Mouse (Mus musculus) lung, postnatal 0 days (tissue): ENCODE measurements around the gene Lrrn2. TPM values are rescaled to one million over a fixed set of nuclear protein-coding genes. Genes with fewer than 3 reads are reported as not detected.

ENCODE experiments used
- ATAC-seq: fragments of 200-750 bp; cut with Nextera tagmentation; 2 replicates; pipeline ENCODE4 v1.8.0; 2017; ENCODE audit warnings: moderate library complexity
- DNase-seq: peaks from one replicate; pipeline ENCODE4 v3.0.0-alpha.2; 2016; ENCODE audit warnings: low spot score
- H3K27ac ChIP-seq: fragments of 300-500 bp; sonication (generic); 2 replicates; pipeline ENCODE4 v1.5.1; 2014; ENCODE audit warnings: antibody characterized with exemption, mild to moderate bottlenecking, low read length, mixed read lengths
- H3K27me3 ChIP-seq: fragments of 300-500 bp; sonication (generic); replicated peaks from 2 replicates; pipeline ENCODE4 v1.6.1; 2014; ENCODE audit warnings: low read length, mixed read lengths; ENCODE audit not compliant: insufficient read depth
- H3K36me3 ChIP-seq: fragments of 300-500 bp; sonication (generic); 2 replicates; pipeline ENCODE4 v1.6.1; 2014; ENCODE audit warnings: low read length, mixed read lengths; ENCODE audit not compliant: insufficient read depth
- H3K4me1 ChIP-seq: fragments of 300-500 bp; sonication (generic); 2 replicates; pipeline ENCODE4 v1.6.1; 2014; ENCODE audit warnings: antibody characterized with exemption, low read depth, low read length, mixed read lengths; ENCODE audit not compliant: insufficient read depth
- H3K4me2 ChIP-seq: fragments of 300-500 bp; sonication (generic); replicated peaks from 2 replicates; pipeline ENCODE4 v1.6.1; 2014; ENCODE audit warnings: low read depth, mild to moderate bottlenecking, low read length, moderate library complexity, mixed read lengths
- H3K4me3 ChIP-seq: fragments of 300-500 bp; sonication (generic); 2 replicates; pipeline ENCODE4 v1.5.1; 2014; ENCODE audit warnings: low read depth, low read length
- H3K9ac ChIP-seq: fragments of 300-500 bp; sonication (generic); replicated peaks from 2 replicates; pipeline ENCODE4 v1.6.1; 2014; ENCODE audit warnings: low read depth, mild to moderate bottlenecking
- H3K9me3 ChIP-seq: fragments of 300-500 bp; sonication (generic); 2 replicates; pipeline ENCODE4 v1.6.1; 2016; ENCODE audit warnings: low read length, mixed read lengths
- CTCF ChIP-seq: IDR thresholded peaks from 2 replicates; pipeline ENCODE4 v1.5.1; 2016; ENCODE audit warnings: antibody characterized with exemption, mild to moderate bottlenecking
- EP300 ChIP-seq: IDR thresholded peaks from 2 replicates; pipeline ENCODE4 v1.6.1; 2016; ENCODE audit warnings: antibody characterized with exemption, mild to moderate bottlenecking, control low read depth
- WGBS: fragments of 180-500 bp; shearing (Covaris S2); extraction: QIAGEN DNeasy Blood & Tissue Kit; methylation state at CpG from one replicate; pipeline ENCODE4 v1.1.7; 2014; 5-methylcytosine and 5-hydroxymethylcytosine counted together
- polyA plus RNA-seq: library from polyadenylated mRNA; unstranded; fragments of >200 nt; fragmentation: Nextera tagmentation; extraction: Ambion mirVana; gene quantifications from 2 replicates; pipeline ENCODE4 v1.2.1, GENCODE M21; 2015

Lrrn2 gene
- polyA plus RNA-seq, 1 experiment from 2014 or later: 0.63 TPM

DNA sequence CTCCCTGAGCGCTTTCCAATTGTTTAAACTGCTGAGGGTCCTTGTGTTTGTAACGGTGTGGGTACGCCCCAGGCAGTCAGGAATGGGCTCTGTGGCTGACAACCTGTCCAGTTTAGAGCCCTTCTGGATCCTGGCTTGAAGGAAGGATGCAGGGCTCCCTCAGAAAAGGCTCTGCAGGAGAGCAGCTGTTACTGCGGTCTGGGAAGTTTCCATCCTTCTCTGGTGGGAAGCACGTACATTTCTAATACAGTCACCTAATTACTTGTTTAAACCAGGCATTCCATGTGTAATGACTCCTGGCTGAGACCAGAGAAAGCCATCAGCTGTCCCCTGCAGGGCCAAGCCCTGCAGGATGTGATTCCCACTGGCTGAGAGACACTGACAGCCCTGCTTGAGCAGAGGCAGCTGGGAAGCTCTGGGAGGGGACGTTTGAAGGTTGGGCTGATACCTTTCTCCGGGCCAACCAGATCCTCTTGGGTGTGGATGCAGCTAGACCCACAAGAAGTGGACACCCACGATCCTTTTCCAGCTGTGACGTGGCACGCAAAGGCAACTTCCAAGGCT is 38.1 kb downstream of the Lrrn2 start:
- ATAC-seq: peak; percentile 69; the same call in 1 of the 2 replicates
- no peaks in the 10 kb centered on the region for H3K27me3 ChIP-seq

DNA sequence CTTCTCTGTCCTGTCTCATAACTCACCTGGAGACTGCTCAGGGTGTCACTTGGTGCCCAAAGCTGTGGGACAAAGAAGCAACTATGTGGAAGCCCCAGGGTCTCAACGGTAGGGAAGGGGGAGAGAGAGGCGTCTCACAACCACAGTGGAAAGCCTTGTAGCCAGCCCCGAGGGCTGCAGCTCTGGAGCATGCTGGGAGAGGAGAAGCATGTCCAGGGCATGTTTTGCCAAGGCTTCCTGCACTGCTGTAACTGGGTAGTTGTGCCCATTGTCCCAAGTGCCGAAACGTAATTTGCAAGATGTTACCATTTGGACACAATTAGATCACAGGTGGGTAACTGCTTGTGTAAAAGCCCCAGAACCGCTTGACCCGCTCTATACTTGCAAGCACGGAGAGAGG is 39.2 kb downstream of the Lrrn2 start:
- ATAC-seq (no peak), DNase-seq (no peak)
- Histone ChIP-seq H3K9me3 (no peaks in the 10 kb centered on the region), H3K9ac (no peak overlapping the region), H3K27me3 (no peaks in the 10 kb centered on the region), H3K4me3 (no peak overlapping the region), H3K36me3 (no peaks in the 10 kb centered on the region), H3K27ac (no peak overlapping the region), H3K4me1 (no peaks in the 10 kb centered on the region), H3K4me2 (no peak overlapping the region)
- WGBS: 91% methylated on average over 8 of the region's 8 CpGs
- TF ChIP-seq EP300 (no peak), CTCF (no peak)

More for the DNA sequence above, 38.1 kb downstream of the Lrrn2 start:
- WGBS: 15% methylated on average over 10 of the region's 10 CpGs
- Histone ChIP-seq H3K4me2 (no peak overlapping the region), H3K36me3 (no peaks in the 10 kb centered on the region), H3K9ac (no peak overlapping the region), H3K9me3 (no peaks in the 10 kb centered on the region), H3K4me1 (no peaks in the 10 kb centered on the region), H3K27ac (no peak overlapping the region), H3K4me3 (no peak overlapping the region)
- TF ChIP-seq EP300 (no peak), CTCF (no peak)
- peak; percentile 23 for DNase-seq

DNA sequence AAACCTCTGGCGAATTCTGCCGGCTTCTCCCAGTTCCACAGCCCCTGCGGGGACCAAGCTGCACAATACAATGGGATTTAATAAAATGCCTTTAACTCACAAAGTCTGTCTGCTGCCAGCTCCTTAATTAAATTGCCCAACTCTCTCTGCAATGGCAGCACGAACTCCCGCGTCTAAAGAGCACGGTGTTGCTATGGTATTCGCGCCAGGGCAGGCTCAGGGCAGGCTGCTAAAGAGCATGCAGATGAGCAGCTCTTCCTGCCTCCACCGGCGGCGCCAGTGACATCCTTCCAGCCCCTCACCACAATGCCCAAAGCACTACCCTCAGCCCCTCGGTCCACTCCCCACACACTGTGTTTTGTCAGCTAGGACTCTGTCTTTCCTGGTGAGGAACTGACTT is 41.0 kb downstream of the Lrrn2 start:
- peak; percentile 9 for DNase-seq
- Histone ChIP-seq H3K4me3 (no peak overlapping the region), H3K27me3 (no peaks in the 10 kb centered on the region), H3K9ac (no peak overlapping the region), H3K9me3 (no peaks in the 10 kb centered on the region), H3K36me3 (no peaks in the 10 kb centered on the region), H3K27ac (no peak overlapping the region), H3K4me2 (no peak overlapping the region), H3K4me1 (no peaks in the 10 kb centered on the region)
- ATAC-seq: no peak
- WGBS: 13% methylated on average over 13 of the region's 13 CpGs
- TF ChIP-seq EP300 (no peak), CTCF (no peak)

DNA sequence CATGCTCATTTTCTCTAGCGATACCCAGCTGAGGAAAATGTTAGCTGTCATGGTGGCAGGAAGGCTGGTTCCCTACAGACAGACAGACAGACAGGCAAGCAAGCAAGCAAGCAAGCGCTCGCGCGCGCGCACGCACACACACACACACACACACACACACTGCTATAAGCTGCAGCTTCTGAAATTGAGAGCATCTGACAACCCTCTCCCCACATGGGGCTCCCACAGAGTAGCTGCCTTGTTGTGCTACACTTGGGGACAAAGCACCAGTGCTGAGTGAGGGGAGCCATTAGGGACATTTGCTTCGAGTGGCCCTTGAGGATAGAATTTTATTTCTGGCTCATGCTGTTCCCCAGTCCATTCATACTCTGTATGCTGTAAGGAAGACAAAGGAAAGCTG is 42.2 kb downstream of the Lrrn2 start:
- ATAC-seq: no peak
- Histone ChIP-seq H3K9ac (no peak overlapping the region), H3K27me3 (no peaks in the 10 kb centered on the region), H3K36me3 (no peaks in the 10 kb centered on the region), H3K4me1 (no peaks in the 10 kb centered on the region), H3K9me3 (no peaks in the 10 kb centered on the region), H3K27ac (no peak overlapping the region), H3K4me2 (no peak overlapping the region), H3K4me3 (no peak overlapping the region)
- no peak for DNase-seq
- WGBS: 88% methylated on average over 9 of the region's 9 CpGs
- TF ChIP-seq EP300: no peak
- TF ChIP-seq CTCF: no peak

DNA sequence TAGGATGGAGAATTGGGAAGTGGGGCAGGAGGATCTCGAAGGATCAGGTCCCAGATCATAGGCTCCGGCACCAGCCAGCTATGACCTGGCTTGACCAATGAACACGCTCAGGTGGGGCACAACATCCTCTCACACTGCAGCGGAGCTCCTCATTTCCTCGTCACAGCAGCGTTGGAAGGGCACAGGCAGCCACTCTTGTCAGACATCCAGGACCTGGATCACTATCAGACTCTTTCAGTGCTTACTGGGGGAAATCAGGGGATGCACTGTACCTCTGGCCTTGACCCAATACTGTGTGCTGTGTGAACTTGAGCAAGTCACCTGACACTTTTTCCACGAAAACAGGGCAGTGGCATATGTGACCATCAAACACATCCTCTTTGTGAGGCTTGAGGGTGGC is 45.2 kb downstream of the Lrrn2 start:
- Histone ChIP-seq H3K4me3 (no peak overlapping the region), H3K4me2 (no peak overlapping the region), H3K9ac (no peak overlapping the region), H3K27me3 (no peaks in the 10 kb centered on the region), H3K4me1 (no peaks in the 10 kb centered on the region), H3K27ac (no peak overlapping the region), H3K9me3 (no peaks in the 10 kb centered on the region), H3K36me3 (no peaks in the 10 kb centered on the region)
- WGBS: 66% methylated on average over 7 of the region's 7 CpGs
- DNase-seq (no peak), ATAC-seq (no peak)
- TF ChIP-seq EP300: no peak
- TF ChIP-seq CTCF: no peak

DNA sequence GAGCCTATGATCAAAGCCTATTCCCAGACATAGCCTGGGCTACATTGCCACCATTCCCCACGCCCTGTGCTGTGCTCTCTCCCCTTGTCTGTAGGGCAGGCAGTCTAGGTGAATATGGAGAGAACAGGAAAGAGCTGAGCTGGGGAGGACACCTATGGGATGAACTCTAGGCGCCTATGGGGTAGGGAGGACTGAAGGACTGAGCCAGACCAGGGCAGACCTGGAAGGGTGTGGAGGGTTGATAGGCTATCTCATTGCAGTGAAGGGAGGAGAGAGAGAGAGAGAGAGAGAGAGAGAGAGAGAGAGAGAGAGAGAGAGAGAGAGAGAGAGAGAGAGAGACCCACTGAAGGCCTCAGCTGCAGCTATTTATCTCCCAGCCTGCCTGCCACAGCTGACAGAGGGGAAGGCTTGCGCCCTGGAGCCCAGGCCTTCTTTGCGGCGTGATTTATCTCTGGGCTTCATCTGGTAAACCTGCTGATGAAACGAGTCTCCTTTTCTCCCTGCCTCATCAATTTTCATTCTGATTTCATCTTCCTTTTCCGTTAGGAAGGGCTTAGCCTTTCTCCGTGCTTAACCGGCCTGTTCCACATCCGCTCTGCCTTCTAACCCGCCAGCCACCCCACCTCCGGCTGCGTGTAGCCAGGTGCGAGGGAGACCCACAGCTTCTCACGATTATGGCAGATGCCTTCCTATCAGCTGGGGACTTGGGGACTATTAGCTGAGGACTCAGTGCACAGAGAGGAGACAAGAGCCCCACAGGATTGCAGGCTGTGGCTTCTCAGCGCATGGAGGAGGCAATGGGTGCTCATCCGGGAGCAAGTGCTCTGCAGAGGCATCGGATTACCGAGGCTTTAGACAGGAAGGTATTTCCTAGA is 48.2 kb downstream of the Lrrn2 start:
- Histone ChIP-seq H3K4me2 (no peak overlapping the region), H3K4me1 (no peaks in the 10 kb centered on the region), H3K36me3 (no peaks in the 10 kb centered on the region), H3K9ac (no peak overlapping the region), H3K9me3 (no peaks in the 10 kb centered on the region), H3K4me3 (no peak overlapping the region), H3K27ac (no peak overlapping the region), H3K27me3 (no peaks in the 10 kb centered on the region)
- ATAC-seq (no peak), DNase-seq (no peak)
- no peak for TF ChIP-seq EP300
- TF ChIP-seq CTCF: no peak
- 40% methylated on average over 19 of the region's 19 CpGs for WGBS
